Mouse (Mus musculus): Measurements from ENCODE around the gene Olfr1128. TPM values are rescaled to one million over a fixed set of nuclear protein-coding genes. Genes with fewer than 3 reads are reported as not detected.
"Not testable (repeated sequence)": the region's sequence is repeated elsewhere in the genome, so short reads cannot be mapped to it uniquely, and the experiment has no call there.

Gene Olfr1128
- not detected in 2 replicates for polyA plus RNA-seq (2012; rRNA removed)

- Histone ChIP-seq H3K27ac (ENCODE audit: insufficient read depth, low read length) (no peak within 1 kb of the TSS), H3K4me3 (ENCODE audit: insufficient read depth, low read length) (no peak within 1 kb of the TSS), H3K4me1 (ENCODE audit: control insufficient read depth, insufficient read depth, low read length) (no peaks in the 10 kb centered on the region)
- TF ChIP-seq POLR2A (IDR thresholded peaks at IDR 0.05; ENCODE audit: extremely low read depth, insufficient read depth, low read length): no peak
- no peak for TF ChIP-seq CTCF (IDR thresholded peaks at IDR 0.05; ENCODE audit: extremely low read depth, insufficient read depth, low read length)
Observed at GRCm38 (mm10) chr2:87545442-87545841, at the start of gene Olfr1128. Gene Olfr1128, minus strand, starts transcription at chr2:87545542.

GRCm38 (mm10) chr2:87573602-87574001 is 28.3 kb upstream of the Olfr1128 start, which contains the start of gene Olfr1129:
Gene Olfr1129, plus strand, starts transcription at chr2:87573902.
- not testable (repeated sequence) for H3K4me3 ChIP-seq (ENCODE audit: insufficient read depth, low read length); H3K4me1 ChIP-seq (ENCODE audit: control insufficient read depth, insufficient read depth, low read length); H3K27ac ChIP-seq (ENCODE audit: insufficient read depth, low read length)

DNA sequence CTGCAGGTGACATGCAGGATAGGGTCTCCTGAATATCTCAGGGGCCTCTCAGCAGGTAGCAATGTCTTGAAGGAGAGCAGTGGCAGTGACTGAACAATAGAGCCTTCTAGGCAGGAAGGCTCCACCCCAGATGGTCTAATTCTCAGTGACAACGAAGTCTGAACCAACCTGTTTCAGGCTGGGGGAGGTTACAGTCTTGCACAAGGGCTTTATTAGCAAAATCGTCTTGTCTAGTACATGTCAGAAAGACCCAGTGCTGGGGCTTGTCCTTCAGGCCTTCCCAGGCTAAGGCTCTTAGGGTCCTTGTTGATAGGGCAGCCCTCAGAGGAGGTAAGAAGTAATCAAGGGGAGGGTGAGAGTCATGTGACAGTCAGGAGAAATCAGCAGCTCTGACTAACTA is 10.5 kb downstream of the Olfr1128 start:
- Histone ChIP-seq H3K4me1 (ENCODE audit: control insufficient read depth, insufficient read depth, low read length) (no peaks in the 10 kb centered on the region), H3K27ac (ENCODE audit: insufficient read depth, low read length) (no peak overlapping the region), H3K4me3 (ENCODE audit: insufficient read depth, low read length) (no peak overlapping the region)
- no peak for TF ChIP-seq CTCF (IDR thresholded peaks at IDR 0.05; ENCODE audit: extremely low read depth, insufficient read depth, low read length)
- no peak for TF ChIP-seq POLR2A (IDR thresholded peaks at IDR 0.05; ENCODE audit: extremely low read depth, insufficient read depth, low read length)

- H3K27ac ChIP-seq (ENCODE audit: insufficient read depth, low read length): no peak within 1 kb of the TSS
- no peak for TF ChIP-seq CTCF (IDR thresholded peaks at IDR 0.05; ENCODE audit: extremely low read depth, insufficient read depth, low read length)
- no peak for TF ChIP-seq POLR2A (IDR thresholded peaks at IDR 0.05; ENCODE audit: extremely low read depth, insufficient read depth, low read length)
- H3K4me3 ChIP-seq (ENCODE audit: insufficient read depth, low read length): no peak within 1 kb of the TSS
- H3K4me1 ChIP-seq (ENCODE audit: control insufficient read depth, insufficient read depth, low read length): no peaks in the 10 kb centered on the region
Observed at GRCm38 (mm10) chr2:87531496-87531895, 13.8 kb downstream of the Olfr1128 start, which contains the start of gene Olfr153. Gene Olfr153, plus strand, starts transcription at chr2:87531796.

GRCm38 (mm10) chr2:87525899-87526616 is 19.3 kb downstream of the Olfr1128 start:
- H3K27ac ChIP-seq (ENCODE audit: insufficient read depth, low read length); H3K4me3 ChIP-seq (ENCODE audit: insufficient read depth, low read length): not testable (repeated sequence)

DNA sequence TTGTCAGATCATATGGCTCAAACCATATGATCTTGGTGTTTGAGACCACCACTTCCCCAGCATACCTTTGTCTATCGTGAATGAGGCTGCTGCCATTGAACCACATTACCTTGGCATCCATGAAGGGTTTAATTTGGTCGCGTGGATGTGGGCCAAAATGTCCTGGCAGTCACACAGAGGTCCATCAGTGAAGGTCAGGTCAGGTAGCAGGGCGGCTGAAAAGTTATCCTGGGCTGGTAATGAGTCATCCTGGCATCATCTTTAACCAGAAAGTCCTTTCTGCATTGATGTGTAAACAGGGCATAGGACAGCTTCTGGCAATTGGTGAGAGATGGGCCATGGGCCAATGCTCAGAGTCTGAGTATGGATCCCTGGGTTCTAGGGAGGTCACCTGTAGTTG is 24.7 kb downstream of the Olfr1128 start:
- Histone ChIP-seq H3K27ac (ENCODE audit: insufficient read depth, low read length) (no peak overlapping the region), H3K4me1 (ENCODE audit: control insufficient read depth, insufficient read depth, low read length) (no peaks in the 10 kb centered on the region)
- TF ChIP-seq CTCF (IDR thresholded peaks at IDR 0.05; ENCODE audit: extremely low read depth, insufficient read depth, low read length) (no peak), POLR2A (IDR thresholded peaks at IDR 0.05; ENCODE audit: extremely low read depth, insufficient read depth, low read length) (no peak)

More at GRCm38 (mm10) chr2:87525899-87526616, 19.3 kb downstream of the Olfr1128 start:
- not testable (repeated sequence) for H3K4me1 ChIP-seq (ENCODE audit: control insufficient read depth, insufficient read depth, low read length)

DNA sequence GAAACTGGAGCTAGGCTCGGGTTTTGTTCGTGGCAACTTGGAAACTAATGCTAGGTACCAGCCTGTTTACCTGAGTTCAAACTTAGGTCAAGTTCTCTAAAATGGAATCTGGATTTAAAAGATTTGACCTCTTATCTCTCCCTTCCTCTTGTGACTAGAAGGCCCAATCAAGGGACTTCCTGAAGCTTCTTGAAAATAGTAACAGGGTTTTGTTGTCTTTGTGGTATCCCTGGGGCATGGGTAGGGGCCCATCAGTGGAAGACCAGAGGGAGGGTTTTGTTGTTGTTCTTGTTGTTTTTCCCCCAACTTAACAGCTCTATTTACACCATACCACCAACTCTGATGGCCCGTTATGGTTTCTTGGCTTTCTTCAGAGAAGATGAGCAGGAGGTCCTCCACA is 28.8 kb downstream of the Olfr1128 start:
- Histone ChIP-seq H3K4me3 (ENCODE audit: insufficient read depth, low read length) (no peak overlapping the region), H3K4me1 (ENCODE audit: control insufficient read depth, insufficient read depth, low read length) (no peaks in the 10 kb centered on the region), H3K27ac (ENCODE audit: insufficient read depth, low read length) (no peak overlapping the region)
- no peak for TF ChIP-seq CTCF (IDR thresholded peaks at IDR 0.05; ENCODE audit: extremely low read depth, insufficient read depth, low read length)
- no peak for TF ChIP-seq POLR2A (IDR thresholded peaks at IDR 0.05; ENCODE audit: extremely low read depth, insufficient read depth, low read length)

More for the DNA sequence above, 24.7 kb downstream of the Olfr1128 start:
- no peak overlapping the region for H3K4me3 ChIP-seq (ENCODE audit: insufficient read depth, low read length)

DNA sequence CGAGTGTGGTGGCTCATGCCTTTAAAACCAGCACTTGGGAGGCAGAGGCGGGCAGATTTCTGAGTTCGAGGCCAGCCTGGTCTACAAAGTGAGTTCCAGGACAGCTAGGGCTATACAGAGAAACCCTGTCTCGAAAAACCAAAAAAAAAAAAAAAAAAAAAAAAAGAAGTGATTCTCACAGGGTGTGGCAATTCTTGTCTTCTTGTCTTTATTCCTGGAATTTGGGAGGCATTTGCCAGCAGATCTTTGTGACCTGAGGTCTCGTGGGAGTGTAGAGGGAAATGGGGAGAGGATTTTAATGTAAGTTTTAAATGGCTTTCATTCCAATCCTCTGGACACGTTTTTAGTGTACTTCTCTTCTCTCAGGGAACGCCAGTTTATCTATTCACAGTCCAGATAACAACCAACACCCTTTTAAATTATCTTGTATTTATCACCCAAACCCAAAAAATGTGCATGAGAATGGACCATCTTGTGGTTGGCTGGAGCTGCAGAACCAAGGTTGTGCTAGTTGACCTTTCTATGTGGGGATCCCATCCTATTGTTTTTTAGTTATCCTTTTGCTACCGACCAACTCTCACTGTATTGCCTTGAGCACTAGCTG is 29.8 kb downstream of the Olfr1128 start:
- H3K4me1 ChIP-seq (ENCODE audit: control insufficient read depth, insufficient read depth, low read length): no peaks in the 10 kb centered on the region
- no peak for TF ChIP-seq POLR2A (IDR thresholded peaks at IDR 0.05; ENCODE audit: extremely low read depth, insufficient read depth, low read length)
- no peak for TF ChIP-seq CTCF (IDR thresholded peaks at IDR 0.05; ENCODE audit: extremely low read depth, insufficient read depth, low read length)
- no peak overlapping the region for H3K27ac ChIP-seq (ENCODE audit: insufficient read depth, low read length)
- no peak overlapping the region for H3K4me3 ChIP-seq (ENCODE audit: insufficient read depth, low read length)

DNA sequence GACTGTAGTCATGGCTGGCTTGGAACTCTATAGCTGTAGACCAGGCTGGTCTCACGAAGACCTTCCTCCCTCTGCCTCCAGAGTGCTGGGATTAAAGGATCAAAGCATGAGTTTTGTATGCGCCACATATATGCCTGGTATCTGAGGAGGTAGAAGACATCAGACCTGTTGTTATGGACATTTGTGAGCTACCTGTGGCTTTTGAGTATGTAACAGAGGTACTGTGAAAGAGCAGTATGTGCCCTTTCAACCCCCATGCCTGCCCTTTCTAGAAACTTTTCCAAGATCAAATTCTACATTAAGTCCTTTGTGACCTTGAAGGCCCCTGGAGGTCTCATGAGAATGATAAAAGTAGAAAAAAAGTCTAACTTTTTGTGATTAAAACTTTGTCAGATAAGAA is 30.3 kb downstream of the Olfr1128 start:
- TF ChIP-seq CTCF (IDR thresholded peaks at IDR 0.05; ENCODE audit: extremely low read depth, insufficient read depth, low read length): no peak
- no peak for TF ChIP-seq POLR2A (IDR thresholded peaks at IDR 0.05; ENCODE audit: extremely low read depth, insufficient read depth, low read length)
- H3K27ac ChIP-seq (ENCODE audit: insufficient read depth, low read length): no peak overlapping the region
- H3K4me1 ChIP-seq (ENCODE audit: control insufficient read depth, insufficient read depth, low read length): no peaks in the 10 kb centered on the region
- no peak overlapping the region for H3K4me3 ChIP-seq (ENCODE audit: insufficient read depth, low read length)

GRCm38 (mm10) chr2:87506265-87506664 is 39.1 kb downstream of the Olfr1128 start, which contains the start of gene Pramel6:
Gene Pramel6, plus strand, starts transcription at chr2:87506565.
- Histone ChIP-seq H3K4me1 (ENCODE audit: control insufficient read depth, insufficient read depth, low read length) (no peaks in the 10 kb centered on the region), H3K27ac (ENCODE audit: insufficient read depth, low read length) (no peak within 1 kb of the TSS), H3K4me3 (ENCODE audit: insufficient read depth, low read length) (no peak within 1 kb of the TSS)
- no peak for TF ChIP-seq POLR2A (IDR thresholded peaks at IDR 0.05; ENCODE audit: extremely low read depth, insufficient read depth, low read length)
- no peak for TF ChIP-seq CTCF (IDR thresholded peaks at IDR 0.05; ENCODE audit: extremely low read depth, insufficient read depth, low read length)

GRCm38 (mm10) chr2:87496993-87497392 is 48.3 kb downstream of the Olfr1128 start, which contains the start of gene Pramel7:
Gene Pramel7, minus strand, starts transcription at chr2:87497093.
- H3K4me1 ChIP-seq (ENCODE audit: control insufficient read depth, insufficient read depth, low read length); H3K4me3 ChIP-seq (ENCODE audit: insufficient read depth, low read length): not testable (repeated sequence)

More at GRCm38 (mm10) chr2:87496993-87497392, 48.3 kb downstream of the Olfr1128 start, which contains the start of gene Pramel7:
- not testable (repeated sequence) for H3K27ac ChIP-seq (ENCODE audit: insufficient read depth, low read length)
